8 mouse cellular contexts compared by ENCODE assay signal in genomic region chr11:118201833-118202409, GRCm38 (mm10). TPM values are rescaled to one million over a fixed set of nuclear protein-coding genes. Genes with fewer than 3 reads are reported as not detected.
DNase-seq lines count a peak whose midpoint lies in the region; ATAC-seq and TF ChIP-seq lines count a peak whose summit lies in the region.

No protein-coding gene starts in this region.

- no peaks in the 10 kb centered on the region for H3K36me3 ChIP-seq in thymus, adult 2 months (ENCODE audit: control insufficient read depth, insufficient read depth, low read length)
- no peaks in the 10 kb centered on the region for H3K36me3 ChIP-seq in limb, embryonic 15.5 days

- TF ChIP-seq POLR2A in thymus, adult 2 months (IDR thresholded peaks at IDR 0.05; ENCODE audit: control insufficient read depth, extremely low read depth, insufficient read depth, low read length, poor library complexity) = no peak

- H3K9me3 ChIP-seq in limb, embryonic 15.5 days = no peaks in the 10 kb centered on the region

- TF ChIP-seq CTCF in thymus, adult 2 months (IDR thresholded peaks at IDR 0.05; ENCODE audit: borderline replicate concordance, control insufficient read depth, extremely low read depth, insufficient read depth, low read length, poor library complexity) = no peak

- no peak overlapping the region for H3K27ac ChIP-seq in thymus, adult 2 months (ENCODE audit: control insufficient read depth, insufficient read depth, low read length)
- peak overlapping the region; percentile 67 for H3K27ac ChIP-seq in limb, embryonic 15.5 days

- DNase-seq in cerebellum, adult 9-10 months = peak; percentile 87
- DNase-seq in cerebellum, postnatal 4 days (ENCODE audit: low spot score in 2 of 2) = no peak
- DNase-seq in thymus, adult 2 months = no peak
- no peak for DNase-seq in thymus, postnatal 0 days (ENCODE audit: low spot score)
- DNase-seq in yolk sac, embryonic 10.5 days (ENCODE audit: low spot score) = peak; percentile 26
- DNase-seq in adrenal gland, adult 8-10 months = no peak
- no peak for DNase-seq in left cerebral cortex, adult 18-20 months (ENCODE audit: low spot score in 2 of 2)

- peaks cover 53% of the 10 kb centered on the region for H3K4me1 ChIP-seq in thymus, adult 2 months (replicated peaks; ENCODE audit: control insufficient read depth, insufficient read depth, low read length)
- peaks cover 66% of the 10 kb centered on the region for H3K4me1 ChIP-seq in limb, embryonic 15.5 days

- ATAC-seq in limb, embryonic 15.5 days (ENCODE audit: insufficient number of reproducible peaks, low FRiP score, low TSS enrichment, low read depth) = 0 out of 2 replicates have a peak, but pooled peaks have one; percentile 57

- peak overlapping the region; percentile 19; the same call in 1 of the 2 replicates for H3K4me3 ChIP-seq in thymus, adult 2 months (ENCODE audit: control insufficient read depth, insufficient read depth, low read length)
- peak overlapping the region; percentile 37 for H3K4me3 ChIP-seq in limb, embryonic 15.5 days

- WGBS in thymus, adult 2 months = 84% methylated on average over 9 of the region's 9 CpGs
- 17% methylated on average over 9 of the region's 9 CpGs for WGBS in limb, embryonic 15.5 days

- H3K4me2 ChIP-seq in limb, embryonic 15.5 days = peak overlapping the region; percentile 71

- no peaks in the 10 kb centered on the region for H3K27me3 ChIP-seq in thymus, adult 2 months (ENCODE audit: control insufficient read depth, insufficient read depth, low read length)
- H3K27me3 ChIP-seq in limb, embryonic 15.5 days = no peaks in the 10 kb centered on the region

- H3K9ac ChIP-seq in limb, embryonic 15.5 days = peak overlapping the region; percentile 27

RNA-seq across cellular contexts. Expression of gene Cyth1, which starts 46.5 kb away (rescaled TPM):
- 66.7 and 70.0 TPM in 2 replicates for polyA plus RNA-seq in thymus, adult 2 months (2012; rRNA removed)
- 44.7 and 46.1 TPM in 2 replicates for polyA plus RNA-seq in thymus, postnatal 0 days (2015; fragmentation: Nextera tagmentation; extraction: Ambion mirVana)
- polyA plus RNA-seq in limb, embryonic 15.5 days (2015; fragmentation: Nextera tagmentation; extraction: Ambion mirVana) = 16.1 and 16.2 TPM in 2 replicates
- total RNA-seq in adrenal gland, adult 8-10 months (2022) = 10 to 100 TPM; 23.4 to 28.1 (median 24.4) TPM
- total RNA-seq in left cerebral cortex, adult 18-20 months (2021) = 10 to 100 TPM; 62.0 to 68.2 TPM

Comparison
In these comparisons a context has a peak if more than half of its experiments do, and no peak if none do; other contexts are left out.
1. DNase-seq: peak in cerebellum, adult 9-10 months (single experiment) and yolk sac, embryonic 10.5 days (single experiment); none in cerebellum, postnatal 4 days (0 of 2), thymus, adult 2 months (single experiment), thymus, postnatal 0 days (single experiment), adrenal gland, adult 8-10 months (single experiment) and left cerebral cortex, adult 18-20 months (0 of 2).